Mouse (Mus musculus) left cerebral cortex, postnatal 10 days (tissue): ENCODE data around the gene Rnf40. TPM values are rescaled to one million over a fixed set of nuclear protein-coding genes. Genes with fewer than 3 reads are reported as not detected.
"Not testable (repeated sequence)": the region's sequence is repeated elsewhere in the genome, so short reads cannot be mapped to it uniquely, and the experiment has no call there.

Source experiments
- DNase-seq, 2 experiments: peaks; one replicate each; pipeline ENCODE4 v3.0.0; 2021 to 2022; ENCODE audit warnings: low spot score in 2 of 2, mixed read lengths in 1 of 2; ENCODE audit errors: extremely low spot score in 1 of 2
- intact Hi-C: fragments of 180-260 bp; cut with DNase I; formaldehyde crosslinking; loops from one replicate; pipeline ENCODE4 v1.15.1; 2025
- total RNA-seq, 2 experiments: library from RNA; stranded (reverse); gene quantifications; 2 replicates each; pipeline ENCODE4 v1.2.3; 2021

Gene Rnf40
- total RNA-seq, 2 experiments from 2014 or later = 63.8 to 64.1 TPM

GRCm38 (mm10) chr7:127596747-127597146 is 8.2 kb downstream of the Rnf40 start:
- no peak for DNase-seq
- intact Hi-C loops = no loop called here

DNA sequence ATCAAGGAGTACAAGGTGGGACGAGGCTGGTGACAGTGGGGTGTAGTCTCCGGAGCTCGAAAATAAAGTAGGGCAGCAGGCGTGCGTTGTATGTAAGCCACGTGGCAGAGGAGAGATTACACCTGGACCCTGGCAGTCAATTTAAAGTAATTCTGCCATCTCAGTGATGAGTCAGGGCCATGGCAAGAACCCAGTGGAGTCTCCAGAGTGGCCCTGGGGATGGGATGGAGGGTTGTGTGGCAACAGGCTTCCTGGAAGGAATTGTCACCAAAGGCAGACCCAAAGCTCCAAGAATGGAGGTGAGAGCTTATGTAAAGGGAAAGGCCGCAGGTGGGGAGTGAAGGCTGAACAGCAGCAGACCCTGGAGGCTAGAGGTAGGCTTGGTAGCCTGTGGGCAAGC is 12.0 kb downstream of the Rnf40 start:
- DNase-seq = no peak
- intact Hi-C loops = no loop called here

- intact Hi-C loops = loop anchor here (2.0 kb wide), 1 partner anchor 19 kb away; no protein-coding TSS in a partner anchor
- DNase-seq = no peak
Observed at GRCm38 (mm10) chr7:127601735-127602134, 13.2 kb downstream of the Rnf40 start.

GRCm38 (mm10) chr7:127602903-127603302 is 14.3 kb downstream of the Rnf40 start:
- no peak for DNase-seq
- intact Hi-C loops = loop anchor here (2.0 kb wide), 1 partner anchor 20 kb away; no protein-coding TSS in a partner anchor

DNA sequence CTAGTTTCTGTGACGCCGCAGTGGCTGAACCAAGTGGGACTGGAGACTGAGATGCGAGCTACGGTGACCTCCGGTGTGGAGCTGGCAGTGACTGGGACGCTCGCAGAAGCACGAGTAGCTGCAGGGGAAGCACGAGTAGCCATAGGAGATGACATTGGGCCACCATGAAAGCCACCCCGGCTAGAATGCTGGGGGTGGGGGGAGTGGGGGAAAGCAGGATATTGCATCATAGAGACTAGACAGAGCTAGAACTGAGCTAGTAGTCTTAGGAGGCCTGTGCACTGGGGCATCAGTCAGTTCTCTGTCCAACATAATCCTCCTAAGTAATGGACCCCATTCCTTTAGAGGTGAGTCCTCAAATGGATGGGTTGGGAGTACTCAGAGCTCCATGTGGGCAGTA is 15.7 kb downstream of the Rnf40 start:
- intact Hi-C loops = no loop called here
- DNase-seq = no peak

DNA sequence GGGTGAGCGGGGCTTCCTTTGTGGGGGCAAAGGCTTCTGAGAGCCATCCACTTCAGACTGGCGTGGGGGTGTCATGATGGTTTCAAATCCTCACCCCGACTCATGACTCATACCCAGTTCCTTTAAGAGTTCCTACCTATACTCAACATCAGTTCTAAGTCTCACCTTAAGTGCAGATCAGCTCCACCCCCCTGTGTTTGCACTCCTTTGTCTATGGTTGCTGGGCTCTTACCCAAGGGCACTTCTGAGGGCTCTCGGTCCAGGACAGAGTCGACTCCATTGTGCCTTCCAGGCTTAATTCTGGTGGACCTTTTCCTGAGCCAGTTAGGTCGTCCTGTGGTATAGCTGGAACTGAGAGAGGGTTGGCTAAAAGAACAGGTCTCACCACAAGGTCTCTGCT is 18.6 kb downstream of the Rnf40 start:
- DNase-seq = no peak
- intact Hi-C loops = no loop called here

- DNase-seq = peak in 1 of 2 experiments; percentile 20
- intact Hi-C loops = no loop called here
Observed at GRCm38 (mm10) chr7:127611011-127611410, 22.4 kb downstream of the Rnf40 start.

- intact Hi-C loops = no loop called here
- DNase-seq = no peak
Observed at GRCm38 (mm10) chr7:127611561-127611960, 23.0 kb downstream of the Rnf40 start.

DNA sequence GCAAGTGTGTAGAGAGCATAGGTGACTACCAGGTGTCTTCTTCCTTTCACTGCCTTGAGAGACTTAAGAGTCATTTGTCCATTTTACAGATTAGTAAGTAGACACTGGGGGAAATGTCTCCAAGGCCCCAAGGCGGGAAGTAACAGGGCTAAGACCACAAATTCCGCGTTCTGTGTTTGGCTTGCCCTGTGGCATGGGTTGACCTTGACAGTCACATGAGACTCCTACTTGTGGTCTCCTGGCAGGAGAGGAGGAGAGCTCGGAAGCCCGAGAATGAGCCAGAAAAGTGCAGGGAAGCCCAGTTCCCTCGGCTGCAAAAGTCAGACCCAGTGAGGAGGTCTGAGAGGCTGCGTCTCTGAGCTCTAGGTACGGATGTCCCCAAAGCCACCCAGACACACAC is 24.9 kb downstream of the Rnf40 start:
- DNase-seq = no peak
- intact Hi-C loops = no loop called here

DNA sequence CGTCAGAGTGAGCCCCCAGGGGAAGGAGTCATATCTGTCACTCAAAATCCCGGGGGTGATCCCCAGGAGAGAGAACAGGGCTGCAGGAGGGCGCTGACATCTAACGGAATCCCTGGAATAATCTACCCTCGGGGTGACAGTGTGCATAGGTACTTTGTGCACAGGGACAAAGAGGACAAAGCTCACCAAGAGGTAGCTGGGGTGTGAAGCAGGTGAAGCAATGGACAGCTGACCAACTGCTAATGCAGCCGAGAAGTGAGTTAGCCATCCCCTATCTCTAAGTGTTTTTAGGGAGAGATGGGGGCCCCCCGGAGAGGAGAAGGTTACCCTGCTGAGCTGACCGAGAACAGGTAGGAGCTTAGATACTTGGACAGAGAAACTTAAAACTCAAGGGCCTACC is 25.5 kb downstream of the Rnf40 start:
- intact Hi-C loops = no loop called here
- DNase-seq = no peak

DNA sequence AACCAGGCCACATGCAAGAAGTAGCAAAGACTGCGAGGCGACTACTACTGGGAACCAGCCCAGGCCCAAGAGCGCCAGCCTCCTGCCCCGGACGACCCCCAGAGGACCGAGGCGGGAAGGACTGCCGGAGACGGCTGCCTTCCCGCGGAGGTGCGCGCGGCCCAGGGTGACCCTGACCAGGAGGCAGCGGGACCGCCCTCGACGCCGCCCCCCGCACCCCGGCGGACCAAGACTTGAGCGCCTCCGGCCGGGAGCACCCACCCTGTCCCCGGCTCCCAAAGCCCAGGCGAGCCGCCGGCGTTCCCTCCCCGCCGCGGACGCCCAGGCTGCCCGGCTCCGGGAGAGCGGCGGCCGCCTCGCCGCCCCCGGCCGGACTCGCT is 25.9 kb downstream of the Rnf40 start:
- intact Hi-C loops = no loop called here
- DNase-seq = peak in 1 of 2 experiments; percentile 76

DNA sequence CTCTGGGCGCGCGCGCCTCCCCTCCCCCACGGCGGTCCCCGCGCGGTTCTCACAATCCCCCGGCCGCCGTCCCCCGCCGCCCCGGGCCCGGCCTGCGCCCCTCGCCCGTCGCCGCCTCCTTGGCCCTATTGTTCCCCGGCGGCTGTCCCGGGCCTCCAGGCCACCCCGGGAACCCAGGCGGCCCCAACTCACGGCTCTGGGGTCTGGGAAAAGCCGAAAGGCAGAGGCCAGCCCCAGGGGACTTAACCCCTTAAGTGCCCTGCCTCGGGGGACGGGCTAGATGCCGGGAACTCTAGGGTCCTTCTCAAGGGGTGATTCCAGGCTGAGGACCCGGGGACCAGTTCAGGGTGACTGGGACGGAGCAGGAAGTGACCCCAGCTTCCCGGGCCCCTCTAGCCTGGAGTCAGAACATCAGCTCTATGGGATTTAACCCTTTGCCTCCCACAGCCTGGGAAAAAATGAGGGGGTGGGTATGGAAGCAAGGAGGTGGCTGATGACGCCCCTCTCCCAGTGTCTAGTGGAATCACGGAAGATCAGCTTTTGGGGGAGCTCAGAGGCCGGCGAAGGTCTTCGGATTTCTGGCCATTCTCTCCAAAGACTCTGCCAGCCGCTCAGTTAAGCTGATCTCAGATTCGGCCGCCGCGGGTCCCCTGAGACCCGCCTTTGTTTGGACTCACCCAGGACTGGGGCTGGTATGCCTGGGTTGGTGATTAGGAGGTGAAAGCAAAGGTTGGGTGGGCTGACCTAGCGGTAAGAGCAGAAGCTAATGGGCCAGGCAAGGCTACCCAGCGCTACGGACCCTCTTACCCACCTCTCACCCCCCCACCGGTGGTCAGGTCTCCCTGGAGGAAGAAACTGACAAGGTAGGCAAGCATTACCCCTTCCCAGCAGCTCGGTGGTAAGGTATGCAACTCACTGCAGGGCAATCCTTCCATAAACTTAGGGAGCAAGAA is 26.6 kb downstream of the Rnf40 start, which contains the start of gene Zfp629:
Gene Zfp629 (minus strand): TSS at position 907 of the 953 bp plus-strand sequence.
- intact Hi-C loops = no loop called here
- DNase-seq = peak; percentile 88

- intact Hi-C loops = no loop called here
- DNase-seq = no peak
Observed at GRCm38 (mm10) chr7:127616336-127616735, 27.8 kb downstream of the Rnf40 start.

- intact Hi-C loops = no loop called here
Observed at GRCm38 (mm10) chr7:127616881-127617280, 28.3 kb downstream of the Rnf40 start.

GRCm38 (mm10) chr7:127617962-127618361 is 29.4 kb downstream of the Rnf40 start:
- DNase-seq = no peak
- intact Hi-C loops = no loop called here

More at GRCm38 (mm10) chr7:127616881-127617280, 28.3 kb downstream of the Rnf40 start:
- DNase-seq = no peak

- intact Hi-C loops, DNase-seq: not testable (repeated sequence)
Observed at GRCm38 (mm10) chr7:127618402-127618801, 29.8 kb downstream of the Rnf40 start.

DNA sequence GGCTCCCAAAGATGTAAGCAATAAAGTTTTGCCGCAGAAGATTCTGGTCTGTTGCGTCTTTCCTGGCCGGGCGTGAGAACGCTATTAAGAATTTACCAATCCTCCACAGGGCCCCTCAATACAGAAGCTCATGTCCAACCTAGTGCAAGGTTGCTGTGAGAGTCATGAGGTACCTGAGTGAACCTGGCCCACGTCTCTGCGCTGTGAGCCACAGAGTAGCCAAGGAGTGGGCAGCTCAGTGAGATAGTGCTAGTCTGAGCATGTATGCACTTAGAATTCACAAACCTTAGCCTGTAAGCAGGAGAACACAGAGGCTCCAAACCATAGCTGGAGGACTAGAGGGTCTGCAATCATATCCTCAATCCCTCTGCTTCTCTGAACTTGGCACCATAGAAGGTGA is 37.5 kb downstream of the Rnf40 start:
- no peak for DNase-seq
- intact Hi-C loops = no loop called here

GRCm38 (mm10) chr7:127626471-127626870 is 37.9 kb downstream of the Rnf40 start:
- DNase-seq = no peak

DNA sequence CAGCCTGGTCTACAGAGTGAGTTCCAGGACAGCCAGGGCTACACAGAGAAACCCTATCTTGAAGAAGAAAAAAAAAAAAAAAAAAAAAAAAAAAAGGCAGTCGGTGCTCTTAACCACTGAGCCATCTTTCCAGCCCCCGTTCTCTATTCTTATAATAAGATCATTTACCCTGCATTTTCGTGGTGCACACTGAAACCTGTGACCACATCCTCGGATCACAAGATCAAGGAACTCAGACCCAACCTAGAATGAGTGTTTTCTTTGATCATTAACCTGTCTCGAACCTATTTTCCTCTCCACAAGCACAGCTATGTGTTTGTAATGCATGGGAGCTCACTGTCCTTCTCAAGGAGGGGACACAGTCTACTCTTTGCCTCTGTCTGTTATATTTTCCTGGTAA is 40.1 kb downstream of the Rnf40 start:
- intact Hi-C loops = no loop called here
- DNase-seq = no peak

More at GRCm38 (mm10) chr7:127626471-127626870, 37.9 kb downstream of the Rnf40 start:
- intact Hi-C loops = no loop called here

GRCm38 (mm10) chr7:127631416-127631815 is 42.8 kb downstream of the Rnf40 start:
- intact Hi-C loops = no loop called here
- DNase-seq = no peak
